Mouse (Mus musculus) heart, postnatal 0 days (tissue): Measurements from ENCODE around the gene Glt28d2. TPM values are rescaled to one million over a fixed set of nuclear protein-coding genes. Genes with fewer than 3 reads are reported as not detected.
A peak's percentile ranks its signal among the peaks of the same experiment; 100 is the strongest.

Experiments
- ATAC-seq: fragments of 200-750 bp; cut with Nextera tagmentation; 2 replicates; pipeline ENCODE4 v1.8.0; 2017; ENCODE audit warnings: low read depth, moderate number of reproducible peaks, moderate library complexity; ENCODE audit not compliant: insufficient read depth
- DNase-seq: peaks from one replicate; pipeline ENCODE4 v3.0.0-alpha.2; 2016; ENCODE audit warnings: low spot score
- H3K27ac ChIP-seq: fragments of 300-500 bp; sonication (generic); 2 replicates; pipeline ENCODE4 v1.5.1; 2014; ENCODE audit warnings: low read depth, mild to moderate bottlenecking
- H3K27me3 ChIP-seq: fragments of 300-500 bp; sonication (generic); 2 replicates; pipeline ENCODE4 v1.6.1; 2014; ENCODE audit warnings: low read length, mixed read lengths; ENCODE audit not compliant: control insufficient read depth, insufficient read depth
- H3K36me3 ChIP-seq: fragments of 300-500 bp; sonication (generic); replicated peaks from 2 replicates; pipeline ENCODE4 v1.6.1; 2014; ENCODE audit warnings: low read length, mixed read lengths; ENCODE audit not compliant: control insufficient read depth, insufficient read depth
- H3K4me1 ChIP-seq: fragments of 300-500 bp; sonication (generic); 2 replicates; pipeline ENCODE4 v1.6.1; 2014; ENCODE audit warnings: antibody characterized with exemption; ENCODE audit not compliant: control insufficient read depth, insufficient read depth
- H3K4me2 ChIP-seq: fragments of 300-500 bp; sonication (generic); 2 replicates; pipeline ENCODE4 v1.6.1; 2014; ENCODE audit warnings: low read depth, mild to moderate bottlenecking, low read length, moderate library complexity
- H3K4me3 ChIP-seq: fragments of 300-500 bp; sonication (generic); 2 replicates; pipeline ENCODE4 v1.5.1; 2014; ENCODE audit warnings: low read depth, low read length
- H3K9ac ChIP-seq: fragments of 300-500 bp; sonication (generic); replicated peaks from 2 replicates; pipeline ENCODE4 v1.6.1; 2014; ENCODE audit warnings: low read depth, low read length, mixed read lengths
- H3K9me3 ChIP-seq: fragments of 300-500 bp; sonication (generic); replicated peaks from 2 replicates; pipeline ENCODE4 v1.6.1; 2016; ENCODE audit warnings: low read length; ENCODE audit not compliant: control insufficient read depth
- CTCF ChIP-seq: IDR thresholded peaks from 2 replicates; pipeline ENCODE4 v1.5.1; 2016; ENCODE audit warnings: antibody characterized with exemption, control low read depth, low read depth
- EP300 ChIP-seq: IDR thresholded peaks from 2 replicates; pipeline ENCODE4 v1.6.1; 2016; ENCODE audit warnings: antibody characterized with exemption, low read depth
- WGBS: fragments of 180-500 bp; shearing (Covaris S2); extraction: QIAGEN DNeasy Blood & Tissue Kit; methylation state at CpG from one replicate; pipeline ENCODE4 v1.1.7; 2014; 5-methylcytosine and 5-hydroxymethylcytosine counted together
- polyA plus RNA-seq: library from polyadenylated mRNA; unstranded; fragments of >200 nt; fragmentation: Nextera tagmentation; extraction: Ambion mirVana; gene quantifications from 2 replicates; pipeline ENCODE4 v1.2.1, GENCODE M21; 2015
- total RNA-seq: library from RNA; depleted of rRNA; stranded (reverse); fragments of >200 nt; gene quantifications from 2 replicates; pipeline ENCODE4 v1.2.3, GENCODE M21; 2014; ENCODE audit warnings: low replicate concordance

Glt28d2 gene
- total and polyA plus RNA-seq, 2 experiments from 2014 or later: 3.6 to 3.9 TPM

GRCm38 (mm10) chr3:85917600-85917999 is 30.3 kb upstream of the Glt28d2 start:
- H3K4me1 ChIP-seq: no peaks in the 10 kb centered on the region
- H3K9me3 ChIP-seq: no peaks in the 10 kb centered on the region
- no peak overlapping the region for H3K4me2 ChIP-seq
- ATAC-seq: no peak
- H3K27me3 ChIP-seq: no peaks in the 10 kb centered on the region
- no peak overlapping the region for H3K9ac ChIP-seq
- 6% methylated on average over 4 of the region's 4 CpGs for WGBS
- no peak overlapping the region for H3K4me3 ChIP-seq
- DNase-seq: peak; percentile 35
- no peak for TF ChIP-seq EP300
- peak; percentile 69 for TF ChIP-seq CTCF
- H3K27ac ChIP-seq: no peak overlapping the region
- H3K36me3 ChIP-seq: no peaks in the 10 kb centered on the region

- Histone ChIP-seq H3K9ac (no peak overlapping the region), H3K27me3 (no peaks in the 10 kb centered on the region), H3K4me1 (no peaks in the 10 kb centered on the region), H3K36me3 (no peaks in the 10 kb centered on the region), H3K4me3 (no peak overlapping the region), H3K27ac (no peak overlapping the region), H3K4me2 (no peak overlapping the region), H3K9me3 (no peaks in the 10 kb centered on the region)
- ATAC-seq (no peak), DNase-seq (no peak)
- 82% methylated on average over 6 of the region's 6 CpGs for WGBS
- no peak for TF ChIP-seq EP300
- TF ChIP-seq CTCF: no peak
Observed at GRCm38 (mm10) chr3:85914806-85915205, 27.5 kb upstream of the Glt28d2 start.

GRCm38 (mm10) chr3:85907136-85907535 is 19.8 kb upstream of the Glt28d2 start:
- H3K36me3 ChIP-seq: no peaks in the 10 kb centered on the region
- H3K4me2 ChIP-seq: no peak overlapping the region
- no peaks in the 10 kb centered on the region for H3K27me3 ChIP-seq
- 80% methylated on average over 7 of the region's 7 CpGs for WGBS
- H3K4me3 ChIP-seq: no peak overlapping the region
- H3K4me1 ChIP-seq: no peaks in the 10 kb centered on the region
- ATAC-seq (no peak), DNase-seq (no peak)
- H3K27ac ChIP-seq: no peak overlapping the region
- TF ChIP-seq CTCF (no peak), EP300 (no peak)
- no peaks in the 10 kb centered on the region; the same call in 1 of the 2 replicates for H3K9me3 ChIP-seq
- no peak overlapping the region for H3K9ac ChIP-seq

GRCm38 (mm10) chr3:85904371-85904770 is 17.1 kb upstream of the Glt28d2 start:
- Histone ChIP-seq H3K4me1 (no peaks in the 10 kb centered on the region), H3K36me3 (no peaks in the 10 kb centered on the region), H3K4me2 (no peak overlapping the region), H3K9ac (no peak overlapping the region), H3K27me3 (no peaks in the 10 kb centered on the region), H3K9me3 (no peaks in the 10 kb centered on the region; the same call in 1 of the 2 replicates), H3K4me3 (no peak overlapping the region), H3K27ac (no peak overlapping the region)
- no peak for TF ChIP-seq EP300
- no peak for TF ChIP-seq CTCF
- DNase-seq (no peak), ATAC-seq (no peak)

- TF ChIP-seq EP300 (no peak), CTCF (no peak)
- DNase-seq (no peak), ATAC-seq (no peak)
- Histone ChIP-seq H3K36me3 (no peaks in the 10 kb centered on the region), H3K4me2 (no peak overlapping the region), H3K27ac (no peak overlapping the region), H3K4me1 (peaks cover 9% of the 10 kb centered on the region; the same call in 1 of the 2 replicates), H3K4me3 (no peak overlapping the region), H3K9me3 (no peaks in the 10 kb centered on the region), H3K27me3 (no peaks in the 10 kb centered on the region), H3K9ac (no peak overlapping the region)
- 91% methylated on average over 5 of the region's 5 CpGs for WGBS
Observed at GRCm38 (mm10) chr3:85895020-85895419, 7.7 kb upstream of the Glt28d2 start.

GRCm38 (mm10) chr3:85891571-85891970 is 4.3 kb upstream of the Glt28d2 start:
- Histone ChIP-seq H3K4me1 (peaks cover 14% of the 10 kb centered on the region; the same call in 1 of the 2 replicates), H3K9ac (no peak overlapping the region), H3K27me3 (no peaks in the 10 kb centered on the region), H3K36me3 (no peaks in the 10 kb centered on the region), H3K27ac (no peak overlapping the region), H3K4me2 (no peak overlapping the region), H3K4me3 (no peak overlapping the region), H3K9me3 (no peaks in the 10 kb centered on the region)
- WGBS: 35% methylated on average over 1 of the region's 1 CpGs
- DNase-seq (peak; percentile 7), ATAC-seq (no peak)
- no peak for TF ChIP-seq CTCF
- no peak for TF ChIP-seq EP300
